Mouse (Mus musculus) E14TG2a.4 (cell line): ENCODE data around the gene Cyb561d2.

Experiments used
- CTCF ChIP-seq: conservative IDR thresholded peaks from 2 replicates; pipeline ENCODE4 v1.5.1; 2014; ENCODE audit warnings: low read length
- NANOG ChIP-seq: IDR thresholded peaks from 2 replicates; pipeline ENCODE4 v1.6.1; 2014; ENCODE audit warnings: borderline replicate concordance, low read length, mixed read lengths
- POU5F1 ChIP-seq: IDR thresholded peaks from 2 replicates; pipeline ENCODE4 v1.6.1; 2014; ENCODE audit warnings: low read length, borderline replicate concordance

- no peak for TF ChIP-seq CTCF
- TF ChIP-seq POU5F1: no peak
- no peak for TF ChIP-seq NANOG
Measured at GRCm38 (mm10) chr9:107571534-107572326, 29.7 kb upstream of the Cyb561d2 start.
